ENCODE assay signal across 31 mouse cellular contexts in genomic region chr3:133284587-133284986, GRCm38 (mm10). TPM values are rescaled to one million over a fixed set of nuclear protein-coding genes. Genes with fewer than 3 reads are reported as not detected.
DNase-seq lines count a peak whose midpoint lies in the region; ATAC-seq and TF ChIP-seq lines count a peak whose summit lies in the region.
"Had no signal": no experiment of that assay in that cellular context is flagged by ENCODE, and none has a peak within 500 bp of the region (broad histone marks: within the 10 kb centered on the region; RNA-seq: fewer than 3 reads in every experiment).

No protein-coding gene starts in this region.

- TF ChIP-seq EP300 in stomach, postnatal 0 days (optimal IDR thresholded peaks at IDR 0.05): no peak

- H3K9me3 ChIP-seq in heart, embryonic 11.5 days (replicated peaks; ENCODE audit: control insufficient read depth, low read length): no peaks in the 10 kb centered on the region
- no peaks in the 10 kb centered on the region for H3K9me3 ChIP-seq in heart, embryonic 16.5 days (replicated peaks; ENCODE audit: control insufficient read depth, low read length)
- H3K9me3 ChIP-seq in stomach, embryonic 15.5 days: no peaks in the 10 kb centered on the region
- no peaks in the 10 kb centered on the region for H3K9me3 ChIP-seq in stomach, postnatal 0 days (ENCODE audit: control insufficient read depth, low read length)
- H3K9me3 ChIP-seq in midbrain, embryonic 16.5 days (replicated peaks; ENCODE audit: control insufficient read depth, low read length, poor library complexity, severe bottlenecking): no peaks in the 10 kb centered on the region
- H3K9me3 ChIP-seq: embryonic facial prominence, embryonic 13.5 days; hindbrain, embryonic 10.5 days; intestine, embryonic 15.5 days; limb, embryonic 13.5 days; midbrain, embryonic 12.5 days had no signal

- H3K27ac ChIP-seq in heart, embryonic 11.5 days (ENCODE audit: low read depth, low read length): peak overlapping the region; percentile 70
- no peak overlapping the region for H3K27ac ChIP-seq in heart, embryonic 16.5 days (ENCODE audit: low read length)
- H3K27ac ChIP-seq in stomach, embryonic 15.5 days: 0 out of 2 replicates have a peak overlapping the region, but pooled peaks have one; percentile 18
- no peak overlapping the region for H3K27ac ChIP-seq in stomach, postnatal 0 days (replicated peaks)
- no peak overlapping the region for H3K27ac ChIP-seq in midbrain, embryonic 16.5 days (ENCODE audit: low read length)
- H3K27ac ChIP-seq: embryonic facial prominence, embryonic 13.5 days; hindbrain, embryonic 10.5 days; intestine, embryonic 15.5 days; kidney, postnatal 0 days; limb, embryonic 13.5 days; midbrain, embryonic 12.5 days had no signal

- no peak overlapping the region for H3K4me2 ChIP-seq in heart, embryonic 11.5 days
- H3K4me2 ChIP-seq in heart, embryonic 16.5 days (ENCODE audit: low read depth, low read length): no peak overlapping the region
- 0 out of 2 replicates have a peak overlapping the region, but pooled peaks have one; percentile 8 for H3K4me2 ChIP-seq in stomach, embryonic 15.5 days
- H3K4me2 ChIP-seq in stomach, postnatal 0 days (replicated peaks; ENCODE audit: low read depth): no peak overlapping the region
- H3K4me2 ChIP-seq in midbrain, embryonic 16.5 days (ENCODE audit: low read length): no peak overlapping the region
- H3K4me2 ChIP-seq: embryonic facial prominence, embryonic 13.5 days; intestine, embryonic 15.5 days; limb, embryonic 13.5 days; midbrain, embryonic 12.5 days had no signal

- H3K4me1 ChIP-seq in heart, embryonic 11.5 days (ENCODE audit: control insufficient read depth, insufficient read depth, low read length): no peaks in the 10 kb centered on the region
- H3K4me1 ChIP-seq in heart, embryonic 16.5 days (ENCODE audit: control insufficient read depth, insufficient read depth, low read length): no peaks in the 10 kb centered on the region
- H3K4me1 ChIP-seq in stomach, embryonic 15.5 days: no peaks in the 10 kb centered on the region
- H3K4me1 ChIP-seq in stomach, postnatal 0 days (replicated peaks; ENCODE audit: control insufficient read depth, insufficient read depth): no peaks in the 10 kb centered on the region
- H3K4me1 ChIP-seq in midbrain, embryonic 16.5 days (ENCODE audit: control insufficient read depth, insufficient read depth, low read length): no peaks in the 10 kb centered on the region
- H3K4me1 ChIP-seq: embryonic facial prominence, embryonic 13.5 days; hindbrain, embryonic 10.5 days; intestine, embryonic 15.5 days; limb, embryonic 13.5 days; midbrain, embryonic 12.5 days had no signal

- no peaks in the 10 kb centered on the region for H3K27me3 ChIP-seq in heart, embryonic 11.5 days (ENCODE audit: control insufficient read depth, insufficient read depth, low read length)
- no peaks in the 10 kb centered on the region for H3K27me3 ChIP-seq in heart, embryonic 16.5 days (ENCODE audit: control insufficient read depth, insufficient read depth, low read length)
- H3K27me3 ChIP-seq in stomach, embryonic 15.5 days (replicated peaks): no peaks in the 10 kb centered on the region
- H3K27me3 ChIP-seq in stomach, postnatal 0 days (ENCODE audit: control insufficient read depth, insufficient read depth, low read length): no peaks in the 10 kb centered on the region
- no peaks in the 10 kb centered on the region for H3K27me3 ChIP-seq in midbrain, embryonic 16.5 days (ENCODE audit: control insufficient read depth, insufficient read depth, low read depth, low read length)
- H3K27me3 ChIP-seq: embryonic facial prominence, embryonic 13.5 days; intestine, embryonic 15.5 days; limb, embryonic 13.5 days; megakaryocyte, embryonic 14.5 days; midbrain, embryonic 12.5 days had no signal

- TF ChIP-seq CTCF in stomach, postnatal 0 days (IDR thresholded peaks at IDR 0.05; ENCODE audit: low read depth): no peak

- ATAC-seq in heart, embryonic 11.5 days (replicated peaks; ENCODE audit: insufficient number of reproducible peaks, low FRiP score, low TSS enrichment): no peak; the same call in 1 of the 2 replicates
- peak; percentile 49 for ATAC-seq in heart, embryonic 16.5 days (replicated peaks; ENCODE audit: extremely low read depth, insufficient read depth, low FRiP score)
- ATAC-seq in stomach, embryonic 15.5 days (ENCODE audit: insufficient read depth, low FRiP score, low read depth): no peak
- no peak for ATAC-seq in stomach, postnatal 0 days (ENCODE audit: low FRiP score, low TSS enrichment)
- ATAC-seq in midbrain, embryonic 16.5 days: no peak
- ATAC-seq: forebrain, postnatal 0 days; hindbrain, embryonic 16.5 days; intestine, embryonic 15.5 days; lung, postnatal 0 days had no signal

- no peaks in the 10 kb centered on the region for H3K36me3 ChIP-seq in heart, embryonic 11.5 days (ENCODE audit: control insufficient read depth, insufficient read depth, low read length)
- H3K36me3 ChIP-seq in heart, embryonic 16.5 days (ENCODE audit: control insufficient read depth, insufficient read depth): no peaks in the 10 kb centered on the region
- H3K36me3 ChIP-seq in stomach, embryonic 15.5 days: no peaks in the 10 kb centered on the region
- no peaks in the 10 kb centered on the region for H3K36me3 ChIP-seq in stomach, postnatal 0 days (ENCODE audit: control insufficient read depth, insufficient read depth, low read length)
- no peaks in the 10 kb centered on the region for H3K36me3 ChIP-seq in midbrain, embryonic 16.5 days (ENCODE audit: control insufficient read depth, insufficient read depth, low read length)
- H3K36me3 ChIP-seq: embryonic facial prominence, embryonic 13.5 days; hindbrain, embryonic 10.5 days; intestine, embryonic 15.5 days; limb, embryonic 13.5 days; midbrain, embryonic 12.5 days had no signal

- 41% methylated on average over 5 of the region's 5 CpGs for WGBS in heart, embryonic 11.5 days (ENCODE audit: insufficient replicate concordance)
- 51% methylated on average over 5 of the region's 5 CpGs for WGBS in heart, embryonic 16.5 days
- WGBS in stomach, embryonic 15.5 days: 33% methylated on average over 5 of the region's 5 CpGs
- WGBS in stomach, postnatal 0 days: 51% methylated on average over 5 of the region's 5 CpGs
- 79% methylated on average over 5 of the region's 5 CpGs for WGBS in midbrain, embryonic 16.5 days

- H3K9ac ChIP-seq in heart, embryonic 11.5 days (ENCODE audit: low read depth, low read length): no peak overlapping the region
- no peak overlapping the region for H3K9ac ChIP-seq in heart, embryonic 16.5 days (ENCODE audit: low read length)
- H3K9ac ChIP-seq in stomach, embryonic 15.5 days: no peak overlapping the region
- no peak overlapping the region for H3K9ac ChIP-seq in stomach, postnatal 0 days (ENCODE audit: low read length)
- H3K9ac ChIP-seq in midbrain, embryonic 16.5 days (ENCODE audit: low read depth, low read length): no peak overlapping the region
- H3K9ac ChIP-seq: embryonic facial prominence, embryonic 13.5 days; forebrain, postnatal 0 days; intestine, embryonic 15.5 days; limb, embryonic 13.5 days; midbrain, embryonic 12.5 days had no signal

- no peak overlapping the region for H3K4me3 ChIP-seq in heart, embryonic 11.5 days (ENCODE audit: low read depth, low read length)
- H3K4me3 ChIP-seq in heart, embryonic 16.5 days (ENCODE audit: low read length): no peak overlapping the region
- no peak overlapping the region for H3K4me3 ChIP-seq in stomach, embryonic 15.5 days (replicated peaks)
- H3K4me3 ChIP-seq in stomach, postnatal 0 days (ENCODE audit: low read depth, low read length): no peak overlapping the region
- no peak overlapping the region for H3K4me3 ChIP-seq in midbrain, embryonic 16.5 days (ENCODE audit: low read depth, low read length)
- H3K4me3 ChIP-seq: embryonic facial prominence, embryonic 13.5 days; erythroblast, embryonic 14.5 days; hindbrain, embryonic 10.5 days; intestine, embryonic 15.5 days; limb, embryonic 13.5 days; midbrain, embryonic 12.5 days had no signal

- no peak for DNase-seq in heart, adult 8-10 months (ENCODE audit: low spot score)
- no peak for DNase-seq in heart, adult 18-20 months
- no peak for DNase-seq in stomach, postnatal 0 days (ENCODE audit: low spot score)
- DNase-seq: adrenal gland, postnatal 14 days; cerebellum, adult 11 months; cerebellum, adult 9-10 months; cerebellum, postnatal 36 days; forebrain, postnatal 0 days; kidney, adult 8-10 months; kidney, postnatal 4 days; lung, adult 18-20 months; lung, postnatal 4 days had no signal

RNA-seq across cellular contexts. Expression of gene Ppa2, which starts 25.3 kb away (rescaled TPM):
- polyA plus RNA-seq in heart, embryonic 11.5 days (2014; fragmentation: Nextera tagmentation; extraction: Ambion mirVana): 98.5 and 105 TPM in 2 replicates
- 100 to 1,000 TPM; 145 to 164 (median 149) TPM for total RNA-seq in heart, adult 8-10 months (2022)
- polyA plus RNA-seq in heart, embryonic 16.5 days (2015; fragmentation: Nextera tagmentation; extraction: Ambion mirVana): 129 and 134 TPM in 2 replicates
- 100 to 1,000 TPM; 150 to 157 TPM for total RNA-seq in heart, adult 18-20 months (2021)
- polyA plus RNA-seq in stomach, embryonic 15.5 days (2015; fragmentation: Nextera tagmentation; extraction: Ambion mirVana): 95.6 and 103 TPM in 2 replicates
- polyA plus RNA-seq in stomach, postnatal 0 days (2015; fragmentation: Nextera tagmentation; extraction: Ambion mirVana): 81.2 and 85.7 TPM in 2 replicates
- 96.0 and 99.1 TPM in 2 replicates for polyA plus RNA-seq in midbrain, embryonic 16.5 days (2015; fragmentation: Nextera tagmentation; extraction: Ambion mirVana)

RNA-seq across cellular contexts. Expression of gene Arhgef38, which starts 49.8 kb away (rescaled TPM):
- not detected in 2 replicates for polyA plus RNA-seq in heart, embryonic 11.5 days (2014; fragmentation: Nextera tagmentation; extraction: Ambion mirVana)
- total RNA-seq in heart, adult 8-10 months (2022): under 1 TPM in 1 of 4 experiments, not detected in 3; 0.46 TPM
- polyA plus RNA-seq in heart, embryonic 16.5 days (2015; fragmentation: Nextera tagmentation; extraction: Ambion mirVana): 0.13 and 0.26 TPM in 2 replicates
- under 1 TPM in 1 of 2 experiments, not detected in 1; 0.13 TPM for total RNA-seq in heart, adult 18-20 months (2021)
- polyA plus RNA-seq in stomach, embryonic 15.5 days (2015; fragmentation: Nextera tagmentation; extraction: Ambion mirVana): 2.0 and 2.6 TPM in 2 replicates
- 0.23 and 0.53 TPM in 2 replicates for polyA plus RNA-seq in stomach, postnatal 0 days (2015; fragmentation: Nextera tagmentation; extraction: Ambion mirVana)
- 0.08 and 0.10 TPM in 2 replicates for polyA plus RNA-seq in midbrain, embryonic 16.5 days (2015; fragmentation: Nextera tagmentation; extraction: Ambion mirVana)
- total RNA-seq: adrenal gland, postnatal 14 days; gastrocnemius, adult 8-10 months; layer of hippocampus, postnatal 25 days; left cerebral cortex, postnatal 36 days had no signal
- polyA plus RNA-seq: erythroblast, embryonic 14.5 days; forebrain, embryonic 11.5 days; neural tube, embryonic 14.5 days had no signal

Comparison
In these comparisons a context has a peak if more than half of its experiments do, and no peak if none do; other contexts are left out.
1. H3K27ac ChIP-seq: peak in heart, embryonic 11.5 days (single experiment) and stomach, embryonic 15.5 days (single experiment); none in heart, embryonic 16.5 days (single experiment), stomach, postnatal 0 days (single experiment) and midbrain, embryonic 16.5 days (single experiment).